Mouse (Mus musculus): ENCODE data around the gene Kat5. TPM values are rescaled to one million over a fixed set of nuclear protein-coding genes. Genes with fewer than 3 reads are reported as not detected.

Gene Kat5
- polyA plus RNA-seq, 1 experiment, result 37.1 TPM

DNA sequence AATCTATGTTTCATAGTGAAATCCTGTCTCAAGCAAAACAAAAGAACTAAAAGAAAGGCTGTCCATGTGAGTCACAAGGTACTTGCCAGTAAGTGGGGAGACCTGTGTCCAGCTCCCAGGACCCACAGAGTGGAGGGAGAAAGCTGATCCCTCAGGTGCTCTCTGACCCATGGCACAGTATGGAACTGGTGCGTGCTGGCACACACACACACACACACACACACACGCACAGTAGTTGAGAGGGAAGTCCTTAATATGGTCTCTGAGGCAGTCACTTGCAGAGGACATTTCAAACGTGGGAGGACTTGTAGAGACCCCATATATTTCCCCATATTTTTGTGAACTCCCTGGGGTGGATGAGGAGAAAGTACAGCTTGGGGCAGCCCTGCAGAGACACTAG, 48.2 kb downstream of the Kat5 start:
- no peaks in the 10 kb centered on the region for H3K79me2 ChIP-seq (ENCODE audit: control insufficient read depth, insufficient read depth)
- TF ChIP-seq E2F4 (IDR thresholded peaks at IDR 0.05; ENCODE audit: insufficient read depth) (no peak), CEBPB (IDR thresholded peaks at IDR 0.05; ENCODE audit: insufficient read depth, poor library complexity, severe bottlenecking) (no peak), MYOD1 (IDR thresholded peaks at IDR 0.05; ENCODE audit: control insufficient read depth in 1 of 3, insufficient read length in 2 of 3, low read depth in 2 of 3) (no peak), POLR2A (IDR thresholded peaks at IDR 0.05; ENCODE audit: insufficient read length, low read depth) (no peak), MAX (IDR thresholded peaks at IDR 0.05; ENCODE audit: low read depth) (no peak), TCF3 (IDR thresholded peaks at IDR 0.05; ENCODE audit: insufficient read length, low read depth) (no peak), REST (IDR thresholded peaks at IDR 0.05; ENCODE audit: insufficient read depth, insufficient read length) (no peak), POLR2AphosphoS2 (IDR thresholded peaks at IDR 0.05; ENCODE audit: insufficient read length, low read depth) (no peak), SRF (IDR thresholded peaks at IDR 0.05; ENCODE audit: control insufficient read depth, insufficient read length, low read depth) (no peak), USF1 (IDR thresholded peaks at IDR 0.05; ENCODE audit: low read depth) (no peak), MYOG (IDR thresholded peaks at IDR 0.05; ENCODE audit: control insufficient read depth in 1 of 3, insufficient read depth in 1 of 3, insufficient read length in 2 of 3, low read depth in 2 of 3) (no peak), TCF12 (IDR thresholded peaks at IDR 0.05; ENCODE audit: insufficient read depth, poor library complexity, severe bottlenecking) (no peak)
- H3ac ChIP-seq (ENCODE audit: control insufficient read depth, insufficient read length), result no peak overlapping the region
- no peaks in the 10 kb centered on the region for H3K36me3 ChIP-seq (ENCODE audit: control insufficient read depth, insufficient read depth)
- H3K4me3 ChIP-seq, result no peak overlapping the region
- no peak overlapping the region for H3K4me2 ChIP-seq (ENCODE audit: low read depth)
- peaks cover 47% of the 10 kb centered on the region for H3K27me3 ChIP-seq (ENCODE audit: control insufficient read depth, insufficient read depth, insufficient read length)

DNA sequence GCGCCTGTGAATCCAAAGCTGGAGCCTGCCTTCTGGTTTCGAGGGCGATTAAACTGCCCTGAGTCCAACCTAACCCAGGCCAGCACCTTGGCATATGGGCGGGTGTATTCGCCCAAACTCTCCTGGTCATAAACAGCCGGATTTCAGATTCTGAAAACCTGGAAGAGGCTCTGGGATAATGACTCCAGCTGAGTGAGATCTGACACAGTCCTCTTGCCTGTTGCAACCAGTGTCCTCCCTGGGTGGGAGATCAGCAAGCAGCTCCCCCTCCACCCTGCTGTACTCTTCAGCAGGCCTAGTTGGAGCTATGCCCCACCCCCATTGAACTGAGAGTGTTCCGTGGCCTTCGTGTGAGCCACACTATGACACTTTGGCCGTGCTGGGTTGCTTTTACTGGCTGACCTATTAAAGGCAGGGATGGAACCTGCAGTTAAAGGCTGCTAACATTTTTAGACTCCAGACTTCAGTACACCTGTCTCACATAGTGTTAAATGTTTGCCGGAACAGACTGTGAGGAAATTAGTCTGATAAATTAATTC, 48.7 kb downstream of the Kat5 start:
- Histone ChIP-seq H3ac (ENCODE audit: control insufficient read depth, insufficient read length) (no peak overlapping the region), H3K4me2 (ENCODE audit: low read depth) (no peak overlapping the region), H3K4me3 (no peak overlapping the region), H3K79me2 (ENCODE audit: control insufficient read depth, insufficient read depth) (no peaks in the 10 kb centered on the region), H3K36me3 (ENCODE audit: control insufficient read depth, insufficient read depth) (no peaks in the 10 kb centered on the region), H3K27me3 (ENCODE audit: control insufficient read depth, insufficient read depth, insufficient read length) (peaks cover 52% of the 10 kb centered on the region)
- no peak for TF ChIP-seq MYOD1 (IDR thresholded peaks at IDR 0.05; ENCODE audit: control insufficient read depth in 1 of 3, insufficient read length in 2 of 3, low read depth in 2 of 3)

DNA sequence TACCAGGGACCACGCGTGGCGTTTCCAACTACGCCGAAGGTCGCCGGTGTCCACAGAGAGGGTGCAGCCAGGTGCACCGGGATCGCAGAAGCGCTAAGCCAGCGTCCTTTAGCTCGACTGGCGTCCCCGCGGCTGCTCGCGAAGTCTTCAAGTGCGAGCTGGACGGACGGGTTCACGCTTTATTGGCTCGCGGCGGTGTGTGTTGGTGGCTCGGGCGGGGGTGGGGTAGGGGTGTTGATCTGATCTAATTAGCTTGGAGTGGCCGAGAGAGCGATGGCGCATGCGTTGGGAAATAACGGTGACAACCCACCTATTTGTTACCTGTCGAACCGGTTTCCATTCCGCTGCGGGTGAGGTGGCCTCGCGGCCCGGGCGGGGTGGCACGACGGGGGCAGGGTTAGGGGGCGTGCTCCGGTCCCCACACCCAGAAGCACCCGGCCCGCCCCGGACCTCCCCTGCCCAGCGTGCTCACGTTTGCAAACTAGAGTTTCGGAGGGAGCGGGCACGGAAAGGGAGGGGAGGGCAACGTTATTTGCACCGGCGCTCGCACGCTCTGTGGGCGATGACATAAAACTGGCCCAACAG, 49.5 kb downstream of the Kat5 start, which contains the start of gene Ovol1:
TSS of gene Ovol1 (minus strand) at position 190 of the 585 bp plus-strand sequence.
- H3K27me3 ChIP-seq (ENCODE audit: control insufficient read depth, insufficient read depth, insufficient read length), result peaks cover 54% of the 10 kb centered on the region
- H3K4me2 ChIP-seq (ENCODE audit: low read depth), result no peak within 1 kb of the TSS
- H3ac ChIP-seq (ENCODE audit: control insufficient read depth, insufficient read length), result no peak within 1 kb of the TSS
- H3K36me3 ChIP-seq (ENCODE audit: control insufficient read depth, insufficient read depth), result no peaks in the 10 kb centered on the region
- H3K4me3 ChIP-seq, result no peak within 1 kb of the TSS
- H3K79me2 ChIP-seq (ENCODE audit: control insufficient read depth, insufficient read depth), result no peaks in the 10 kb centered on the region
- TF ChIP-seq E2F4 (IDR thresholded peaks at IDR 0.05; ENCODE audit: insufficient read depth) (no peak), POLR2A (IDR thresholded peaks at IDR 0.05; ENCODE audit: insufficient read length, low read depth) (no peak), USF1 (IDR thresholded peaks at IDR 0.05; ENCODE audit: low read depth) (no peak), TCF3 (IDR thresholded peaks at IDR 0.05; ENCODE audit: insufficient read length, low read depth) (no peak), POLR2AphosphoS2 (IDR thresholded peaks at IDR 0.05; ENCODE audit: insufficient read length, low read depth) (no peak), TCF12 (IDR thresholded peaks at IDR 0.05; ENCODE audit: insufficient read depth, poor library complexity, severe bottlenecking) (no peak), MYOD1 (IDR thresholded peaks at IDR 0.05; ENCODE audit: control insufficient read depth in 1 of 3, insufficient read length in 2 of 3, low read depth in 2 of 3) (no peak), CEBPB (IDR thresholded peaks at IDR 0.05; ENCODE audit: insufficient read depth, poor library complexity, severe bottlenecking) (no peak), REST (IDR thresholded peaks at IDR 0.05; ENCODE audit: insufficient read depth, insufficient read length) (no peak), MAX (IDR thresholded peaks at IDR 0.05; ENCODE audit: low read depth) (no peak), SRF (IDR thresholded peaks at IDR 0.05; ENCODE audit: control insufficient read depth, insufficient read length, low read depth) (no peak), MYOG (IDR thresholded peaks at IDR 0.05; ENCODE audit: control insufficient read depth in 1 of 3, insufficient read depth in 1 of 3, insufficient read length in 2 of 3, low read depth in 2 of 3) (no peak)

DNA sequence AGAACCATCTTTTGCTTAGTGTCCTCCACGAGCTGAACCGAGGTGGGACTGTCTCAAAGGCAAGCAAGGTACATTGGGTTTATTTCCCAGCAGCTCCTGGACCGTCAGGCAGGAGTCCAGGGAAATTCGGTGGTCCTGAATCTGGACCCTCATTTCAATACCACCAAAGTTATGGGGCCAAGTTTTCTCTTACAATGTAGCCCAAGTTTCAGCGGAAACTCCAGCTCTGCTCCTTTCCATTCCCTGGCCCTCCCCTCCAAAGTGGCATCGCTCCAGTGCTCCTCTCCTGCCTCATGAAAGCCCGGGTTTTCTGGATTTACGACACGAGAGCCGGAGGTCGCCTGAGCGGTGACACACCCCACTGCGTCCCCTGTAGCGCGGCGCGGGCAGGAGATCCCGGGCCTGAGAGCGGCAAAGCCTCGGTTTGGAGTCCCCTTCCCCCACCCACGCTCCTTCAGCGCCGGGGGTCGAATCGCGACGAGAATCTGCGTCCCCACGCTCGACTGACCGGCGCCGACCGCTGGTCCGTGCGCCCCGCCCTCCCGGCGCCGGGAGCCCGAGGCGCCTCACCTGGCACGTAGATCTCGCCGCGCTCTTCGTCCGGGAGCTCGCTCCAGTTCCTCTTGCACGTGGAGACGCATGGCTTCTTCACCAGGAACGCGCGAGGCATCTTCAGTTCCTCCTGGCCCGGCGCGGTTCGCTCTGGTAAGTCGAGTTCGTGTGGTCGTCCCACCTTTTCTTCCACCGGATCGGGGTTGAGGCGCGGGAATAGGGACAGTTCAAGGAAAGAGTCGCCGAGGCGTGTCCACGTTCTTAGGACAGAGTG, 50.2 kb downstream of the Kat5 start:
- Histone ChIP-seq H3K79me2 (ENCODE audit: control insufficient read depth, insufficient read depth) (no peaks in the 10 kb centered on the region), H3K4me2 (ENCODE audit: low read depth) (no peak overlapping the region), H3ac (ENCODE audit: control insufficient read depth, insufficient read length) (no peak overlapping the region), H3K27me3 (ENCODE audit: control insufficient read depth, insufficient read depth, insufficient read length) (peaks cover 54% of the 10 kb centered on the region), H3K4me3 (no peak overlapping the region), H3K36me3 (ENCODE audit: control insufficient read depth, insufficient read depth) (no peaks in the 10 kb centered on the region)
- TF ChIP-seq CEBPB (IDR thresholded peaks at IDR 0.05; ENCODE audit: insufficient read depth, poor library complexity, severe bottlenecking) (no peak), SRF (IDR thresholded peaks at IDR 0.05; ENCODE audit: control insufficient read depth, insufficient read length, low read depth) (no peak), MYOD1 (IDR thresholded peaks at IDR 0.05; ENCODE audit: control insufficient read depth in 1 of 3, insufficient read length in 2 of 3, low read depth in 2 of 3) (no peak), TCF12 (IDR thresholded peaks at IDR 0.05; ENCODE audit: insufficient read depth, poor library complexity, severe bottlenecking) (no peak), POLR2AphosphoS2 (IDR thresholded peaks at IDR 0.05; ENCODE audit: insufficient read length, low read depth) (no peak), REST (IDR thresholded peaks at IDR 0.05; ENCODE audit: insufficient read depth, insufficient read length) (no peak), USF1 (IDR thresholded peaks at IDR 0.05; ENCODE audit: low read depth) (no peak), MAX (IDR thresholded peaks at IDR 0.05; ENCODE audit: low read depth) (no peak), TCF3 (IDR thresholded peaks at IDR 0.05; ENCODE audit: insufficient read length, low read depth) (no peak), E2F4 (IDR thresholded peaks at IDR 0.05; ENCODE audit: insufficient read depth) (no peak), MYOG (IDR thresholded peaks at IDR 0.05; ENCODE audit: control insufficient read depth in 1 of 3, insufficient read depth in 1 of 3, insufficient read length in 2 of 3, low read depth in 2 of 3) (no peak), POLR2A (IDR thresholded peaks at IDR 0.05; ENCODE audit: insufficient read length, low read depth) (no peak)

Data from myocyte (in vitro differentiated cells).